Mouse (Mus musculus) embryonic facial prominence, embryonic 12.5 days (tissue): ENCODE results near the gene Nudc. TPM values are rescaled to one million over a fixed set of nuclear protein-coding genes. Genes with fewer than 3 reads are reported as not detected.

Source experiments
- ATAC-seq: fragments of 200-750 bp; cut with Nextera tagmentation; 2 replicates; pipeline ENCODE4 v1.8.0; 2017; ENCODE audit not compliant: insufficient number of reproducible peaks, insufficient read depth, low FRiP score, low TSS enrichment
- H3K27ac ChIP-seq: fragments of 300-500 bp; sonication (generic); 2 replicates; pipeline ENCODE4 v1.5.1; 2016; ENCODE audit warnings: mild to moderate bottlenecking
- H3K27me3 ChIP-seq: fragments of 300-500 bp; sonication (generic); 2 replicates; pipeline ENCODE4 v1.6.1; 2016; ENCODE audit warnings: mild to moderate bottlenecking, moderate library complexity
- H3K36me3 ChIP-seq: fragments of 300-500 bp; sonication (generic); 2 replicates; pipeline ENCODE4 v1.6.1; 2016; ENCODE audit warnings: mild to moderate bottlenecking
- H3K4me1 ChIP-seq: fragments of 300-500 bp; sonication (generic); 2 replicates; pipeline ENCODE4 v1.6.1; 2016
- H3K4me2 ChIP-seq: fragments of 300-500 bp; sonication (generic); replicated peaks from 2 replicates; pipeline ENCODE4 v1.6.1; 2016; ENCODE audit warnings: mild to moderate bottlenecking, moderate library complexity
- H3K4me3 ChIP-seq: fragments of 300-500 bp; sonication (generic); 2 replicates; pipeline ENCODE4 v1.5.1; 2016; ENCODE audit warnings: mild to moderate bottlenecking
- H3K9ac ChIP-seq: fragments of 300-500 bp; sonication (generic); 2 replicates; pipeline ENCODE4 v1.6.1; 2016; ENCODE audit warnings: mild to moderate bottlenecking, moderate library complexity
- H3K9me3 ChIP-seq: fragments of 300-500 bp; sonication (generic); 2 replicates; pipeline ENCODE4 v1.6.1; 2016; ENCODE audit warnings: mild to moderate bottlenecking, moderate library complexity
- whole genome bisulfite sequencing: fragments of 180-500 bp; shearing (Covaris S2); methylation state at CpG from one replicate; pipeline ENCODE4 v1.1.7; 2016; 5-methylcytosine and 5-hydroxymethylcytosine counted together
- microRNA-seq: library from miRNA; unstranded; fragments of <30 nt; microRNA quantifications from one replicate; pipeline ENCODE4, GENCODE M21; 2017
- polyA plus RNA-seq: library from polyadenylated mRNA; unstranded; fragments of >200 nt; fragmentation: Nextera tagmentation; extraction: Ambion mirVana; gene quantifications from 2 replicates; pipeline ENCODE4 v1.2.1, GENCODE M21; 2016

Nudc gene
- polyA plus RNA-seq, 1 experiment from 2014 or later, result 369 TPM

DNA sequence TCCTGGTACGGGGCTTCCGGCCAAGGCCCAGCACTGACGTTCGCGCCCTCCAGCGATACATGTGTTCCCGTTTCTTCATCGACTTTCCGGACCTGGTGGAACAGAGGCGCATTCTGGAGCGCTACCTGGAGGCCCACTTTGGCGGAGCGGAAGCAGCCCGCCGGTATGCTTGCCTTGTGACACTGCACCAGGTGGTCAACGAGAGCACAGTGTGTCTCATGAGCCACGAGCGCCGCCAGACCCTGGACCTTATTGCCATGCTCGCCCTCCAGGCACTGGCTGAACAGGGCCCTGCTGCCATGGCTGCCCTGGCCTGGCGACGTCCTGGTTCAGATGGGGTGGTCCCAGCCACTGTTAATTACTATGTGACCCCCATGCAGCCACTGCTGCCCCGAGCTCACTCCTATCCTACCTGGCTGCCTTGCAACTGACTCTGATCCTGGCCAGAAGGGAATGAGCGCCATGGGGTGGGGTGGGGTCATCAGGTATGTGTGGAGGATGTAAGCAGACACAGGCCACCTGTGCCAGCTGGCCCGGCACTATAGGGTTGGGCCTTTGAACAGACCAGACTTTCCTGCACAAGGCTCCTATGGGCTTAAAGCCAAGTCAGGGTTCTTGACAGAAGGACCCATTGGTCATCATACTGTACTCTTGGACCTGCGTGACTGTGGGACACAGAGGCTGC lies 59.0 kb downstream of the Nudc start:
- H3K9ac ChIP-seq, result no peak overlapping the region
- H3K9me3 ChIP-seq, result no peaks in the 10 kb centered on the region
- no peak overlapping the region for H3K27ac ChIP-seq
- no peak overlapping the region for H3K4me3 ChIP-seq
- H3K36me3 ChIP-seq, result no peaks in the 10 kb centered on the region
- WGBS, result 91% methylated on average over 26 of the region's 26 CpGs
- ATAC-seq, result no peak
- peaks cover 20% of the 10 kb centered on the region for H3K4me1 ChIP-seq
- H3K4me2 ChIP-seq, result no peak overlapping the region
- peaks cover 12% of the 10 kb centered on the region for H3K27me3 ChIP-seq

DNA sequence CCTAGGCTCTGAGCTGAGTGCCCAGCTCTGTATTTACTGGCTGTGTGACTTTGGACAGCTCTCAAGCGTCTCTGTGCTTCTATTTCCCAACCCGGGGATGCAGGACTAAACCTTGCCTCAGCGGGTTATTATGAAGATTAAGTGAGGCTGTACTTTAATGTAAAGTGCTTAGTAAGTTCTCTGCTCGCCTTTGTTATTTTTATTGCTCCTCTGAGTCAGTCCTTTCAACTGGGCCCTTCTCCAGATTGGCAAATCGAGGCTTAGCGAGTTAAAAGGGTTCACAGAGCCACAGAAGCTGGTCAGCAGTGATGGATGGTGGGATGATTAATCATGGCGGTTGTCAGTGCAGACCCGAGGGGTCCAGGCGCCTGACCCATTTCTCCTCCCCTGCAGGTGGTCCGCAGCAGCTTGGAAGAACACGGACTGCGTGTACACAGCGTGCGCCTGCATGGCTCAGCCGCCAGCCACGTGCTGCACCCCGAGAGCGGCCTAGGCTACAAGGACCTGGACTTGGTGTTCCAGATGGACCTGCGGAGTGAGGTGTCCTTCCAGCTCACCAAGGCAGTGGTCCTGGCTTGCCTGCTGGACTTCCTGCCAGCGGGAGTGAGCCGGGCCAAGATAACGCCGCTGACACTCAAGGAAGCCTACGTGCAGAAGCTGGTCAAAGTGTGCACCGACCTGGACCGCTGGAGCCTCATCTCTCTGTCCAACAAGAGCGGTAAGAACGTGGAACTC lies 59.9 kb downstream of the Nudc start:
- Histone ChIP-seq H3K9me3 (no peaks in the 10 kb centered on the region), H3K27ac (no peak overlapping the region), H3K9ac (no peak overlapping the region), H3K27me3 (peaks cover 21% of the 10 kb centered on the region), H3K36me3 (no peaks in the 10 kb centered on the region), H3K4me3 (no peak overlapping the region), H3K4me1 (peaks cover 19% of the 10 kb centered on the region), H3K4me2 (no peak overlapping the region)
- no peak for ATAC-seq
- WGBS, result 88% methylated on average over 28 of the region's 28 CpGs

DNA sequence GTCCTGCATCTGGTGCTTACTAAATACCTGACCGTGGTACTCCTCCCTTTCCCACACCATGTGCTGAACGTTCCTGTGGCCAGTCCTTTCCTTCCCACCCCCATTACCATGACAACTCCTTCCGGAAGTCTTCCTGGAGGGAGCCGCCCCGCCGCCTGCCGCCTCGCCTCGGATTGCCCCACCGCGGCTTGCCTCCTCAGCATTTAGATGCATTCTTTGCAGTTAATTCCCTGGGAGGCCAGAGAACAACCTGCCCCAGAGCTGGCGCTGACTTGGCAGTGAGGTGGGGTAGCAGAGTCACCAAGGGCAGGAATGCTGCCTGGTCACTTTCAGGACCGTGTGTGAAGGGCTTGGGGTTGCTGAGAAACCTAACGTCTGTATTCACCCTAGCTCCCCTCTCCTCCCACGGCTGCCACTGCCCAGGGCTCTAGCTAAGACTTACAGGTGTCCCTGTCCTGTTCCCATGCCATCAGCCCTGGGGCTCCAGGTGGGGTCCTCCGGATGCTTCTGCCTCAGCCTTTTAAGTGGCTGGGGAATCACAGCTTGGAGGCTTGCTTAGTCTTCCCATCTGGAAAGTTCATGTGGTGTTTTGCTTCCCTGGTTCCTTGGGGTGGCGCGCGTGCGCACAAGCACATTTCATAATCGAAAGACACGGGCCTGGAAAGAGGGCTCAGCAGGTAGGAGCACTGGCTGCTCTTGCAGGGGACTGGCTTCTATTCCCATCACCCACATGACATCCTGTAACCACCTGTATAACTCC lies 61.4 kb downstream of the Nudc start:
- Histone ChIP-seq H3K4me2 (peak overlapping the region; percentile 35), H3K4me3 (no peak overlapping the region), H3K27me3 (peaks cover 30% of the 10 kb centered on the region), H3K27ac (no peak overlapping the region), H3K36me3 (no peaks in the 10 kb centered on the region), H3K4me1 (peaks cover 24% of the 10 kb centered on the region), H3K9ac (0 out of 2 replicates have a peak overlapping the region, but pooled peaks have one; percentile 7), H3K9me3 (no peaks in the 10 kb centered on the region)
- 10% methylated on average over 22 of the region's 22 CpGs for WGBS
- no peak for ATAC-seq

Small RNA genes within 50 kb of the gene (microRNA-seq; reads per million reads assigned to microRNA genes)
- gene Gm23158, result not detected

Other genes with a start within 250 kb of the Nudc start
- gene Wdtc1, start 192.5 kb downstream of the Nudc start, polyA plus RNA-seq, result 17.0 and 18.7 TPM in 2 replicates
- gene Slc9a1, start 176.3 kb downstream of the Nudc start, polyA plus RNA-seq, result 7.6 and 7.9 TPM in 2 replicates
- 1.9 and 2.1 TPM in 2 replicates for gene Tent5b, start 65.9 kb downstream of the Nudc start, polyA plus RNA-seq
- gene Trnp1, start 47.4 kb downstream of the Nudc start, polyA plus RNA-seq, result 4.2 and 4.6 TPM in 2 replicates
- 10.3 and 12.2 TPM in 2 replicates for gene Kdf1, start 27.0 kb downstream of the Nudc start, polyA plus RNA-seq
- gene Nr0b2, start 7.4 kb upstream of the Nudc start, polyA plus RNA-seq, result not detected in 2 replicates
- gene Gpatch3, start 28.7 kb upstream of the Nudc start, polyA plus RNA-seq, result 11.9 and 13.1 TPM in 2 replicates
- 20.0 and 23.6 TPM in 2 replicates for gene Gpn2, start 38.4 kb upstream of the Nudc start, polyA plus RNA-seq
- gene Sfn, start 56.2 kb upstream of the Nudc start, polyA plus RNA-seq, result 44.4 and 52.7 TPM in 2 replicates
- gene Zdhhc18, start 104.2 kb upstream of the Nudc start, polyA plus RNA-seq, result 4.5 and 6.2 TPM in 2 replicates
- 19.7 and 20.4 TPM in 2 replicates for gene Pigv, start 126.7 kb upstream of the Nudc start, polyA plus RNA-seq
- gene Arid1a, start 210.8 kb upstream of the Nudc start, polyA plus RNA-seq, result 37.5 and 40.1 TPM in 2 replicates